In genomic region chr19:14247979-14248378, GRCm38 (mm10) we compare ENCODE assay signal across 17 mouse cellular contexts.
A peak's percentile ranks its signal among the peaks of the same experiment; 100 is the strongest.
DNase-seq lines count a peak whose midpoint lies in the region; ATAC-seq and TF ChIP-seq lines count a peak whose summit lies in the region.
"Had no signal": no experiment of that assay in that cellular context is flagged by ENCODE, and none has a peak within 500 bp of the region (broad histone marks: within the 10 kb centered on the region; RNA-seq: fewer than 3 reads in every experiment).

No protein-coding gene starts in this region.

- no peak for TF ChIP-seq POLR2A in lung, adult 2 months (IDR thresholded peaks at IDR 0.05; ENCODE audit: borderline replicate concordance, extremely low read depth, low read depth, low read length)

- H3K27ac ChIP-seq in forebrain, embryonic 13.5 days: peak overlapping the region; percentile 59; the same call in 1 of the 2 replicates
- no peak overlapping the region for H3K27ac ChIP-seq in forebrain, postnatal 0 days (ENCODE audit: low read depth, low read length)
- H3K27ac ChIP-seq in hindbrain, postnatal 0 days: no peak overlapping the region
- no peak overlapping the region for H3K27ac ChIP-seq in hindbrain, embryonic 13.5 days
- H3K27ac ChIP-seq in lung, embryonic 14.5 days (ENCODE audit: low read depth): no peak overlapping the region
- H3K27ac ChIP-seq: hindbrain, embryonic 10.5 days; macrophage had no signal

- no peak for TF ChIP-seq CTCF in forebrain, postnatal 0 days (IDR thresholded peaks at IDR 0.05; ENCODE audit: low read depth)
- no peak for TF ChIP-seq CTCF in hindbrain, postnatal 0 days (IDR thresholded peaks at IDR 0.05; ENCODE audit: low read depth)
- TF ChIP-seq CTCF in lung, embryonic 14.5 days (IDR thresholded peaks at IDR 0.05; ENCODE audit: low read depth): no peak
- no peak for TF ChIP-seq CTCF in lung, adult 2 months (IDR thresholded peaks at IDR 0.05; ENCODE audit: insufficient read depth, low read length)

- H3K4me2 ChIP-seq in forebrain, embryonic 13.5 days: no peak overlapping the region
- no peak overlapping the region for H3K4me2 ChIP-seq in forebrain, postnatal 0 days (ENCODE audit: low read depth)
- H3K4me2 ChIP-seq in hindbrain, postnatal 0 days (ENCODE audit: low read depth, low read length): no peak overlapping the region
- no peak overlapping the region for H3K4me2 ChIP-seq in hindbrain, embryonic 13.5 days
- H3K4me2 ChIP-seq in lung, embryonic 14.5 days: no peak overlapping the region
- H3K4me2 ChIP-seq: midbrain, embryonic 13.5 days had no signal

- no peak overlapping the region for H3K4me3 ChIP-seq in forebrain, embryonic 13.5 days
- H3K4me3 ChIP-seq in forebrain, postnatal 0 days (ENCODE audit: low read depth, low read length): no peak overlapping the region
- no peak overlapping the region for H3K4me3 ChIP-seq in hindbrain, postnatal 0 days (ENCODE audit: low read length)
- H3K4me3 ChIP-seq in hindbrain, embryonic 13.5 days: no peak overlapping the region
- no peak overlapping the region for H3K4me3 ChIP-seq in lung, embryonic 14.5 days (ENCODE audit: low read depth, low read length)
- H3K4me3 ChIP-seq in lung, adult 2 months (replicated peaks; ENCODE audit: extremely low read depth, low read depth, low read length): no peak overlapping the region
- H3K4me3 ChIP-seq: hindbrain, embryonic 10.5 days; midbrain, embryonic 13.5 days had no signal

- H3K27me3 ChIP-seq in forebrain, embryonic 13.5 days: peaks cover 57% of the 10 kb centered on the region
- no peaks in the 10 kb centered on the region; the same call in 1 of the 2 replicates for H3K27me3 ChIP-seq in forebrain, postnatal 0 days (ENCODE audit: insufficient read depth, low read length)
- no peaks in the 10 kb centered on the region for H3K27me3 ChIP-seq in hindbrain, postnatal 0 days (ENCODE audit: insufficient read depth, low read length)
- 0 out of 2 replicates have a peak, but pooled peaks cover 2% of the 10 kb centered on the region for H3K27me3 ChIP-seq in hindbrain, embryonic 13.5 days
- H3K27me3 ChIP-seq in lung, embryonic 14.5 days (ENCODE audit: insufficient read depth, low read length): no peaks in the 10 kb centered on the region
- H3K27me3 ChIP-seq: CH12.LX had no signal

- no peaks in the 10 kb centered on the region for H3K36me3 ChIP-seq in forebrain, embryonic 13.5 days (ENCODE audit: poor library complexity, severe bottlenecking)
- no peaks in the 10 kb centered on the region for H3K36me3 ChIP-seq in forebrain, postnatal 0 days (ENCODE audit: insufficient read depth)
- no peaks in the 10 kb centered on the region for H3K36me3 ChIP-seq in hindbrain, postnatal 0 days (ENCODE audit: insufficient read depth, low read length)
- no peaks in the 10 kb centered on the region for H3K36me3 ChIP-seq in hindbrain, embryonic 13.5 days
- H3K36me3 ChIP-seq in lung, embryonic 14.5 days (ENCODE audit: insufficient read depth): no peaks in the 10 kb centered on the region
- H3K36me3 ChIP-seq: hindbrain, embryonic 10.5 days; midbrain, embryonic 13.5 days had no signal

- DNase-seq in forebrain, postnatal 0 days: no peak
- peak; percentile 43 for DNase-seq in hindbrain, postnatal 0 days (ENCODE audit: low spot score)
- DNase-seq in lung, embryonic 14.5 days: peak; percentile 21
- no peak for DNase-seq in lung, adult 2 months
- peak; percentile 76 to 84 for DNase-seq in cerebellum, postnatal 14 days
- no peak for DNase-seq in adrenal gland, adult 8-10 months
- DNase-seq: adrenal gland, postnatal 36 days; liver; lung, adult 18-20 months; right cerebral cortex, postnatal 25 days; thymus, postnatal 4 days had no signal

- H3K4me1 ChIP-seq in forebrain, embryonic 13.5 days: peaks cover 22% of the 10 kb centered on the region
- H3K4me1 ChIP-seq in forebrain, postnatal 0 days (ENCODE audit: insufficient read depth): peaks cover 13% of the 10 kb centered on the region; the same call in 1 of the 2 replicates
- H3K4me1 ChIP-seq in hindbrain, postnatal 0 days (ENCODE audit: insufficient read depth, low read length): no peaks in the 10 kb centered on the region
- peaks cover 20% of the 10 kb centered on the region for H3K4me1 ChIP-seq in hindbrain, embryonic 13.5 days (replicated peaks)
- H3K4me1 ChIP-seq in lung, embryonic 14.5 days (ENCODE audit: insufficient read depth): no peaks in the 10 kb centered on the region
- no peaks in the 10 kb centered on the region for H3K4me1 ChIP-seq in lung, adult 2 months (ENCODE audit: control insufficient read depth, insufficient read depth, low read length)

- 28% methylated on average over 1 of the region's 1 CpGs for WGBS in forebrain, embryonic 13.5 days
- 7% methylated on average over 1 of the region's 1 CpGs for whole genome bisulfite sequencing in forebrain, postnatal 0 days
- WGBS in hindbrain, postnatal 0 days: 37% methylated on average over 1 of the region's 1 CpGs
- WGBS in hindbrain, embryonic 13.5 days: 21% methylated on average over 1 of the region's 1 CpGs
- 38% methylated on average over 1 of the region's 1 CpGs for WGBS in lung, embryonic 14.5 days
- WGBS in lung, adult 2 months: 54% methylated on average over 1 of the region's 1 CpGs

- H3K9ac ChIP-seq in forebrain, embryonic 13.5 days: no peak overlapping the region
- no peak overlapping the region for H3K9ac ChIP-seq in forebrain, postnatal 0 days
- H3K9ac ChIP-seq in hindbrain, postnatal 0 days (replicated peaks; ENCODE audit: low read length): no peak overlapping the region
- H3K9ac ChIP-seq in hindbrain, embryonic 13.5 days: no peak overlapping the region
- no peak overlapping the region for H3K9ac ChIP-seq in lung, embryonic 14.5 days
- H3K9ac ChIP-seq: midbrain, embryonic 13.5 days had no signal

- no peaks in the 10 kb centered on the region for H3K9me3 ChIP-seq in forebrain, embryonic 13.5 days (replicated peaks)
- no peaks in the 10 kb centered on the region for H3K9me3 ChIP-seq in forebrain, postnatal 0 days (ENCODE audit: low read length)
- no peaks in the 10 kb centered on the region for H3K9me3 ChIP-seq in hindbrain, postnatal 0 days (ENCODE audit: low read length)
- H3K9me3 ChIP-seq in hindbrain, embryonic 13.5 days: no peaks in the 10 kb centered on the region
- H3K9me3 ChIP-seq in lung, embryonic 14.5 days (ENCODE audit: low read depth, low read length): no peaks in the 10 kb centered on the region
- H3K9me3 ChIP-seq: hindbrain, embryonic 10.5 days; midbrain, embryonic 13.5 days had no signal

- ATAC-seq in forebrain, embryonic 13.5 days: no peak; the same call in 1 of the 2 replicates
- ATAC-seq in forebrain, postnatal 0 days: no peak
- ATAC-seq in hindbrain, postnatal 0 days: no peak
- ATAC-seq in hindbrain, embryonic 13.5 days (ENCODE audit: low FRiP score): no peak
- no peak for ATAC-seq in lung, embryonic 14.5 days (ENCODE audit: insufficient read depth)

Comparison
In these comparisons a context has a peak if more than half of its experiments do, and no peak if none do; other contexts are left out.
1. DNase-seq: peak in hindbrain, postnatal 0 days (single experiment), lung, embryonic 14.5 days (single experiment) and cerebellum, postnatal 14 days (2 of 2); none in forebrain, postnatal 0 days (single experiment), lung, adult 2 months (single experiment) and adrenal gland, adult 8-10 months (single experiment).